Mouse (Mus musculus): ENCODE data around the gene Cby1. TPM values are rescaled to one million over a fixed set of nuclear protein-coding genes. Genes with fewer than 3 reads are reported as not detected.

The Cby1 gene
- polyA plus RNA-seq, 1 experiment: 13.3 TPM

DNA sequence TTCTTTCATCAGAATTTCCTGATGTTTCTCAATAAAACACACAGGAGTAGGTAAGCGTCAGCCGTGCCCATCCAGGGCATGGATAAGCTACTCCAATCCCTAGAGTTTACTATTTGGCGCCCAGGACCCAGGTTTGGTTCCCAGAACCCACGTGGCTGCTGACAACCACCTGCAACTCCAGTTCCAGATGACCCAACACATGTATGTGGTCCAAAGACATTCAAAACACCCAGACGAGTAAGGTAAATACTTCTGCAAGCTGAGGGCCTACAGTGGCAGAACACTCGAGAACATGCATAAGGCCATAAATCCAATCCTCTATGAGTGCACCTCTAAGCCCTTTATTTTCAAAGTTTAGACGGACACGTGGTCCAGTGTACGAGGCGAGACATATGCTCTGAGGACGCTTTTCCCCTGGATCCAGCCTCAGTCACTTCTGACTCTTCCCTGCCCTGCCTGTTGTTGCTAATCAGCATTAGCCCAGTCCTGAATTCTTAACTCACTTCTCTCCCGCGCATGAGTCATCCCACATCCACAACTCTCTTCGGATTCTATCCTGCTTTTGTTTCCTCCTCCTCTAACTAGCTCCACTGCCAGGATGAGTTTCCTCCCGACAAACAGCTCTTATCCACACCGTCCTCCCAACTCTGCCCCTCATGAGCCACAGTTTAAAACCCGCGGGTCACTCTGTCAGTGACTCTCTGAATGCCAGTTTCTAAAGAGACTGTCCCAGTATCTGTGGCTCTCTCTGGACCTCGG lies 24.9 kb downstream of the Cby1 start:
- Histone ChIP-seq H3K4me3 (replicated peaks; ENCODE audit: control insufficient read depth, low read depth, low read length) (no peak overlapping the region), H3K27ac (ENCODE audit: control insufficient read depth, insufficient read depth, low read depth, low read length, poor library complexity) (0 out of 2 replicates have a peak overlapping the region, but pooled peaks have one; percentile 5), H3K4me1 (ENCODE audit: control insufficient read depth, insufficient read depth, low read length) (no peaks in the 10 kb centered on the region; the same call in 1 of the 2 replicates)
- 64% methylated on average over 19 of the region's 19 CpGs for WGBS
- TF ChIP-seq CTCF (IDR thresholded peaks at IDR 0.05; ENCODE audit: control insufficient read depth, insufficient read depth, low read length) (no peak), POLR2A (IDR thresholded peaks at IDR 0.05; ENCODE audit: borderline replicate concordance, control insufficient read depth, low read depth, low read length) (no peak)

GRCm38 (mm10) chr15:79684616-79685015 lies 25.6 kb downstream of the Cby1 start:
- TF ChIP-seq POLR2A (IDR thresholded peaks at IDR 0.05; ENCODE audit: borderline replicate concordance, control insufficient read depth, low read depth, low read length) (no peak), CTCF (IDR thresholded peaks at IDR 0.05; ENCODE audit: control insufficient read depth, insufficient read depth, low read length) (no peak)
- no peaks in the 10 kb centered on the region; the same call in 1 of the 2 replicates for H3K4me1 ChIP-seq (ENCODE audit: control insufficient read depth, insufficient read depth, low read length)
- no peak overlapping the region for H3K4me3 ChIP-seq (replicated peaks; ENCODE audit: control insufficient read depth, low read depth, low read length)
- H3K27ac ChIP-seq (ENCODE audit: control insufficient read depth, insufficient read depth, low read depth, low read length, poor library complexity): peak overlapping the region; percentile 54; the same call in 1 of the 2 replicates
- 83% methylated on average over 6 of the region's 6 CpGs for WGBS

DNA sequence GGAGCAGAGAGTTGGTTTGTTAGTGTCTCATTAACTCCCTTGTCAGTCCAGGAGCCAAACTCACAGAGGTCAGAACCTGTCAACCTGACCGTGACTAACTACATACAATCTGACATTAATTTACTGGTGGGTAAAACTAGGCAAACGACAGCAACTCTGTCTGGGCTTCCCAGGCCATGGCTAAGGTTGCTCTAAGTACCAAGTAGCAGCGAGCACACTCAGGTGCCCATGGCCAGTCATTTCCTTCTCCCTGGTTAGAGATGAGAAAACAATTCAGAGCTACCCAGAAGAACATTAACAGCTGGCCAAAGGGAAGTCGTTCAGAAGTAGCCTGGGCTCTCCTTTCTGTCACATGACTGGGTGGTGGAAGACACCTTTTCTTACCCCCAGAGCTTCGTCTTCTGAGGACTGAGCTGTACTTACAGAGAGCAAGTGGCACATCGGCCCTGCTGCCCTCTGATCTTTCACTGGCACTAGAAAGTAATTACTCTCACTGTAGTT lies 26.2 kb downstream of the Cby1 start:
- peak overlapping the region; percentile 54 for H3K27ac ChIP-seq (ENCODE audit: control insufficient read depth, insufficient read depth, low read depth, low read length, poor library complexity)
- 16% methylated on average over 6 of the region's 6 CpGs for WGBS
- H3K4me3 ChIP-seq (replicated peaks; ENCODE audit: control insufficient read depth, low read depth, low read length): peak overlapping the region; percentile 36
- H3K4me1 ChIP-seq (ENCODE audit: control insufficient read depth, insufficient read depth, low read length): no peaks in the 10 kb centered on the region; the same call in 1 of the 2 replicates
- no peak for TF ChIP-seq POLR2A (IDR thresholded peaks at IDR 0.05; ENCODE audit: borderline replicate concordance, control insufficient read depth, low read depth, low read length)
- TF ChIP-seq CTCF (IDR thresholded peaks at IDR 0.05; ENCODE audit: control insufficient read depth, insufficient read depth, low read length): no peak

GRCm38 (mm10) chr15:79686046-79686869 lies 27.3 kb downstream of the Cby1 start:
- TF ChIP-seq CTCF (IDR thresholded peaks at IDR 0.05; ENCODE audit: control insufficient read depth, insufficient read depth, low read length) (no peak), POLR2A (IDR thresholded peaks at IDR 0.05; ENCODE audit: borderline replicate concordance, control insufficient read depth, low read depth, low read length) (no peak)
- peak overlapping the region; percentile 1 for H3K27ac ChIP-seq (ENCODE audit: control insufficient read depth, insufficient read depth, low read depth, low read length, poor library complexity)
- WGBS: 13% methylated on average over 15 of the region's 15 CpGs
- H3K4me1 ChIP-seq (ENCODE audit: control insufficient read depth, insufficient read depth, low read length): no peaks in the 10 kb centered on the region; the same call in 1 of the 2 replicates
- H3K4me3 ChIP-seq (replicated peaks; ENCODE audit: control insufficient read depth, low read depth, low read length): peak overlapping the region; percentile 49

- TF ChIP-seq CTCF (IDR thresholded peaks at IDR 0.05; ENCODE audit: control insufficient read depth, insufficient read depth, low read length): no peak
- TF ChIP-seq POLR2A (IDR thresholded peaks at IDR 0.05; ENCODE audit: borderline replicate concordance, control insufficient read depth, low read depth, low read length): no peak
- H3K4me3 ChIP-seq (replicated peaks; ENCODE audit: control insufficient read depth, low read depth, low read length): peak overlapping the region; percentile 74
- H3K27ac ChIP-seq (ENCODE audit: control insufficient read depth, insufficient read depth, low read depth, low read length, poor library complexity): peak overlapping the region; percentile 100
- no peaks in the 10 kb centered on the region; the same call in 1 of the 2 replicates for H3K4me1 ChIP-seq (ENCODE audit: control insufficient read depth, insufficient read depth, low read length)
- under 1% methylated on average over 33 of the region's 33 CpGs for whole genome bisulfite sequencing
Observed at GRCm38 (mm10) chr15:79687175-79687574, 28.2 kb downstream of the Cby1 start.

DNA sequence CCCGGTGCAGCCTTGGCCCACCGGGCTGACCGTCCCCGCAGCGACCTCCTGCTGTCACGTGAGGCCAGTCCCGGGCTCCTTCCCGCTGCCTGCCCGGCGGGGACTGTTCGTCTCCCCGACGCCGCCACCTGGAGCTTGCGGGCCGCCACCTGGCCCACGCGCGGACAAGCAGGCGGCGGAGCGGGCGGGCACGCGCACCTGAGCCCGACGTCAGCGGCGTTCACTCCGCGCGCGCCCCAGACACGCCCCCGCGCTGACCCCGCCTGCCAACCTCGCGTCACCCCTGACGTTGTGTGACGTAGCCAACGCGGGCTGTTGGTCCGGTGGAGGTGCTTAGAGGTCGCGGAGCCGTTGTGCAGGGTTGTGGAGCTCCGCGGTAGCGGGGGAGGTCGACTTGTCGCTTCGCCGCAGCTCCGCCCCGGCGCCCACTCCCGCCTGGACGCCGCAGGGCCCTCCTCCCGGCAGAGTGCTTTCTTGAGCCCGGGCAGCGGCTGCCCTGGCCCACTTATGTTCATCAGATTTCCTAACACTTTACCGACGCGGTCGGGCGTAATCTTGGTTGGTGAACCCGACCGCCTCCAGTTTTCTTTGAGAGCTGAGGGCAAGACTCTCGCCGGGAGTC lies 28.8 kb downstream of the Cby1 start, which contains the start of gene Josd1:
Josd1 (minus strand) TSS at position 274 of the 622 bp plus-strand sequence.
- under 1% methylated on average over 69 of the region's 72 CpGs for WGBS
- Histone ChIP-seq H3K27ac (ENCODE audit: control insufficient read depth, insufficient read depth, low read depth, low read length, poor library complexity) (peak within 1 kb of the TSS; percentile 100), H3K4me3 (replicated peaks; ENCODE audit: control insufficient read depth, low read depth, low read length) (peak within 1 kb of the TSS; percentile 74), H3K4me1 (ENCODE audit: control insufficient read depth, insufficient read depth, low read length) (no peaks in the 10 kb centered on the region; the same call in 1 of the 2 replicates)
- TF ChIP-seq CTCF (IDR thresholded peaks at IDR 0.05; ENCODE audit: control insufficient read depth, insufficient read depth, low read length) (no peak), POLR2A (IDR thresholded peaks at IDR 0.05; ENCODE audit: borderline replicate concordance, control insufficient read depth, low read depth, low read length) (peak; percentile 96)

DNA sequence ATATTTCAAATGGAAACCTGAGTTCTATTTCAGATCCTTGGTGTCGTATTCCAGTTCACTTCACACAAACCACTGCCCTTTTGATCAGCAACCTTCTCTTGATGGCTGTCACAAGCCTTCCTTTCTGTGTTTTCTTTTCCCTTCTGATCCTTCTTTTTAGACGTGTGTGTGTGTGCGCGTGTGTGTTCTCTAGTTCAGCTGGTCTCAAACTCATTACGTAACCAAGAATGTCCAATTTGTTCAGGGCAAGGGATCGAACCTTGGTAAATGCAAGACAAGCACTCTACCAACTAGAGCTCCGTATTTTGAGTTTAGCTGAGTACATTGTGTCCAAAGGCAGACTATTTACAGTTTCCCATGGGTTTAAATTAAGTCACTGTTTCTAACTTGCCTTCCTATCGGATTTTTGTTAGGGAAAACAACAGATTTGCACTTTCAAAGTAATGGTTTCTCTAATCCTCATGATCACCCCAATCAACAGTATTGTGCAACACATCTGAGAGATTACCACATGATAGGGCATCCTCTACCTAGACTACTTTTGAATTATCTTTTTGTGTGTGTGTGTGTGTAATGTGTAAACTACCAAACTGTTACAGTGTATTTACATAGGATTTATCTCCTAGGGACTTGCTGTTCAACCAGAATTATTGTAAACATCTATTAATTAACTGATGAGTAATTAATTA lies 29.4 kb downstream of the Cby1 start:
- H3K27ac ChIP-seq (ENCODE audit: control insufficient read depth, insufficient read depth, low read depth, low read length, poor library complexity): peak overlapping the region; percentile 100
- no peaks in the 10 kb centered on the region; the same call in 1 of the 2 replicates for H3K4me1 ChIP-seq (ENCODE audit: control insufficient read depth, insufficient read depth, low read length)
- peak overlapping the region; percentile 74 for H3K4me3 ChIP-seq (replicated peaks; ENCODE audit: control insufficient read depth, low read depth, low read length)
- 4% methylated on average over 8 of the region's 8 CpGs for WGBS
- no peak for TF ChIP-seq CTCF (IDR thresholded peaks at IDR 0.05; ENCODE audit: control insufficient read depth, insufficient read depth, low read length)
- TF ChIP-seq POLR2A (IDR thresholded peaks at IDR 0.05; ENCODE audit: borderline replicate concordance, control insufficient read depth, low read depth, low read length): no peak

Data from bone marrow, adult 2 months (tissue).